Mouse (Mus musculus): ENCODE results near the gene Elf2. TPM values are rescaled to one million over a fixed set of nuclear protein-coding genes. Genes with fewer than 3 reads are reported as not detected.

Gene Elf2
- polyA plus RNA-seq, 1 experiment from 2014 or later, result 62.9 TPM

DNA sequence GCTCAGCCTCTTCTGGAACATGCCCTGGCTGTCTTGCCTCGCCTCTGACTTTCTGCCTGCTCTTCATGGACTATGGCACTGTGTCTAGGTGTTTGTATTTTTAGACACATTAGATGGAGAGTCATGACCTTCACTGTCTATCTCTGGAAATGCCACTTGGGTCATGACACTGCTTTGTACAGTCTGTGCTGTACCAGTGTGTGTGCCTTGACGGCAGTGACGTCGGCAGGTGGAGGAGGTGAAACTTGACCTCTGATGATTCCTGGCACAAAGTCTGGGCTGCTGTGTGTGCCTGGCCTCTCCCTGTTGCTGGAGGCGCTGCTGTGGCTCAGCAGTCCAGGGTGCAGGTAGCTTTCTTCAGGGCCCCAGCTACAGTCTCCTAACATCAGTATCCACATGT is 107.0 kb downstream of the Elf2 start:
- no peak overlapping the region for H3K4me2 ChIP-seq (replicated peaks; ENCODE audit: low read depth, low read length)
- 36% methylated on average over 5 of the region's 5 CpGs for WGBS

DNA sequence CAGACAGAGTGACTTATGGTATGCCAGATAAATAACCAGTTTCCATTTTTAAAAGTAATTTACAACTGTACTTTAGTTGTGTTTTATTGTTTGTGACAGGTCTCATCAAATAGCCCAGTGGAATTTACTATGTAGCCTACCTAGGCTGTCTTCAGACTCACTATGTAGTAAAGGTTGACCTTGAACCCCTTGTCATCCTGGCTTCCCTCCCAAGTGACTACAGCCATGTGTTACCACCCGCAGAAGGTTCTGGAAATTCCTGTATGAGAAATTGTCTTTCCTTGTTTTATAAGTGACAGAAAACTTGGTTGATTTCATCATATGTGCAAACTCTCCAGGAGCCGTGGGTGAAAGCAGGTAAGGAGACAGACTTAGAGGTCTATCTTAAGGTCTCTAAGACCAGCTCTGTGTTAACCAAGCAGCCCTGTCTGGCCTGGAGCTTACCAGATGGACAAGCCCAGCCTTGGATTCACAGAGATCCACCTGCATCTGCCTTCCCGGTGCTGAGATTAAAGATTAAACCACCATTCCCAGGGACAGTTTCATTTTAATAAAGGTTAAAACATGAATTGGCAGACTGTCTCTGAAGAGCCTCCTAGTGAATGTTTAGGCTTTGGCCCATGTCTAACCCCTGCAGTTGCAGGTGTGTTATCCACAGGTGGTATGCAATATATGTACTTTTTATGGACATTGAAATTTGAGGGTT is 108.1 kb downstream of the Elf2 start:
- Histone ChIP-seq H3K27me3 (ENCODE audit: insufficient read depth, low read length) (no peaks in the 10 kb centered on the region), H3K4me2 (replicated peaks; ENCODE audit: low read depth, low read length) (no peak overlapping the region), H3K9ac (replicated peaks; ENCODE audit: low read length) (no peak overlapping the region), H3K27ac (ENCODE audit: low read length) (no peak overlapping the region), H3K36me3 (ENCODE audit: insufficient read depth, low read length) (no peaks in the 10 kb centered on the region), H3K4me1 (ENCODE audit: insufficient read depth, low read length) (peaks cover 11% of the 10 kb centered on the region; the same call in 1 of the 2 replicates), H3K9me3 (ENCODE audit: low read length) (no peaks in the 10 kb centered on the region), H3K4me3 (ENCODE audit: low read length) (no peak overlapping the region)
- 85% methylated on average over 3 of the region's 3 CpGs for WGBS
- no peak for ATAC-seq (ENCODE audit: low FRiP score, low TSS enrichment)

More for the DNA sequence above, 107.0 kb downstream of the Elf2 start:
- Histone ChIP-seq H3K4me3 (ENCODE audit: low read length) (no peak overlapping the region), H3K36me3 (ENCODE audit: insufficient read depth, low read length) (no peaks in the 10 kb centered on the region), H3K9ac (replicated peaks; ENCODE audit: low read length) (no peak overlapping the region), H3K27me3 (ENCODE audit: insufficient read depth, low read length) (no peaks in the 10 kb centered on the region), H3K27ac (ENCODE audit: low read length) (no peak overlapping the region), H3K9me3 (ENCODE audit: low read length) (no peaks in the 10 kb centered on the region), H3K4me1 (ENCODE audit: insufficient read depth, low read length) (peaks cover 11% of the 10 kb centered on the region; the same call in 1 of the 2 replicates)
- 0 out of 2 replicates have a peak, but pooled peaks have one; percentile 7 for ATAC-seq (ENCODE audit: low FRiP score, low TSS enrichment)

DNA sequence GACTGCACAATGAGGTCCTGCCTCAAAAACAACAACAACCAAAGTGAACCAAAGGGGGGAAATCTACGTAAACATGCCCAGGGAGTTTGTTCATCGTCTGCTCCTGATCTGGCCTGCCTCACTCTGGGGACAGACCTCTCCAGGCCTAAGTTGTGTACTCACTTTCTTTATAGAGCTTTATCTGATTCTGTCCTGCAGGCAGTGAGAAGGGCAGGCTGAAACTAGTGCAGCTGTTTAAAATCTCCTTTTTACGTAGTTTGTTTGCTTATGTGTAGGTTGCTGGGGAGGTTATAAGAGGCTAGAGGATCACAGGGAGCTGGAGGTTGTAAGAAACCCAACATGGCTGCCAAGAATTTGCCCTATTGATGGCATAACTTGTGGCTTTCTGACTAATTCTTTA is 109.0 kb downstream of the Elf2 start:
- no peak overlapping the region for H3K9ac ChIP-seq (replicated peaks; ENCODE audit: low read length)
- no peaks in the 10 kb centered on the region for H3K27me3 ChIP-seq (ENCODE audit: insufficient read depth, low read length)
- peaks cover 16% of the 10 kb centered on the region; the same call in 1 of the 2 replicates for H3K4me1 ChIP-seq (ENCODE audit: insufficient read depth, low read length)
- H3K4me3 ChIP-seq (ENCODE audit: low read length), result no peak overlapping the region
- no peak overlapping the region for H3K4me2 ChIP-seq (replicated peaks; ENCODE audit: low read depth, low read length)
- H3K36me3 ChIP-seq (ENCODE audit: insufficient read depth, low read length), result no peaks in the 10 kb centered on the region
- ATAC-seq (ENCODE audit: low FRiP score, low TSS enrichment), result no peak
- 70% methylated on average over 3 of the region's 3 CpGs for WGBS
- H3K27ac ChIP-seq (ENCODE audit: low read length), result no peak overlapping the region
- no peaks in the 10 kb centered on the region for H3K9me3 ChIP-seq (ENCODE audit: low read length)

DNA sequence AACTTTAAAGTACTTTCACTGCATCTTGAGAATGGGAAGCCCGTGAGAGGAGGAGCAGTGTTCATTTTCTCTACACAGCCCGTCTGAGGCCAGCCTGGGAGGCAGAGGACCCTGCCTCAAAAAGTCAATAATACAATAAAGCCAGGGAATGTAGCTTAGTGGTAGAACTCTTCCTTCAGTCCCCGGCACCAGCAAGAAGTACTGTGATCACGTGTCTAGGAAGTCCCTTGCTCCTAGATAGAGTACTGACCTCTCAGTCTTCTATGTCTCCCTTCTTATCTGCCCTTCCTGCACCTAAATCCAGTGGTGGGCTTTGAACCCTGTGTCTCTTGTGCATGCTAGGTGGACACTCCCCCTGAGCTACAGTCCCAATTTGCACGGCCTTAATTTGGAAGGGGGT is 109.6 kb downstream of the Elf2 start:
- no peak overlapping the region for H3K27ac ChIP-seq (ENCODE audit: low read length)
- no peaks in the 10 kb centered on the region for H3K36me3 ChIP-seq (ENCODE audit: insufficient read depth, low read length)
- H3K4me2 ChIP-seq (replicated peaks; ENCODE audit: low read depth, low read length), result no peak overlapping the region
- H3K4me1 ChIP-seq (ENCODE audit: insufficient read depth, low read length), result peaks cover 19% of the 10 kb centered on the region; the same call in 1 of the 2 replicates
- H3K4me3 ChIP-seq (ENCODE audit: low read length), result no peak overlapping the region
- H3K27me3 ChIP-seq (ENCODE audit: insufficient read depth, low read length), result no peaks in the 10 kb centered on the region
- 73% methylated on average over 5 of the region's 5 CpGs for WGBS
- no peaks in the 10 kb centered on the region for H3K9me3 ChIP-seq (ENCODE audit: low read length)
- no peak overlapping the region for H3K9ac ChIP-seq (replicated peaks; ENCODE audit: low read length)
- no peak for ATAC-seq (ENCODE audit: low FRiP score, low TSS enrichment)

DNA sequence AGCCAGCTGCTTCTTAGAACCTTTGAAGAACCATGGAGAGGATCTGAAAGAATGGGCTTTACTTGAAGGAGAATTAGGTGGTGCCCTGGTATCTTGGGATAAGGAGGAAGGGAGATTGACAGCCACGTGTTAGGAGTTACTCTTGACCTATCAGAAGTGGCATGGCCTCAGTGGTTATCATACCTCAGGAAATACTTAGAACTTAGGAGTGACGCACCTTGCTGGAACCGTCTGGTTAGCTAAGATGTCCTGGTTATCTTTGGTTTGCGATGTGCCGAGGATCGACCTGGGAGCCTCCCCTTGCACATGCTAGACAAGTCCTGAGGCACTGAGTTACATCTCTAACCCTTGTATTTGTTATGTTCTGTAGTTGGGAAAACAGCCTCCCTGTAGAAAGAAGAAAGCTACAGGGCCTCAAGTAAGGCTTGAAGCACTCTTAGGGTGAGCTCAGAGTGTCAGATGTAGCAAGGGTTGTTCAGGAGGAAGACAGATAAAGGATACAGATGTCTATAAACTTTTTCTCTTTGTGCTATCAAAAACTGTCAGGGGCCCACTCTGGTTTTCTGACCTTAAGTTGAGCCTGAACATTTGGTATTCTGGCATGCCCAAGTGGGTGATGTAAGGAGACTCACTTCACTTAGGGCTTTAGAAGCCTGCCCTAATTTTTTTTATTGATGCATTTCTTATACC is 110.2 kb downstream of the Elf2 start:
- no peak for ATAC-seq (ENCODE audit: low FRiP score, low TSS enrichment)
- no peaks in the 10 kb centered on the region for H3K36me3 ChIP-seq (ENCODE audit: insufficient read depth, low read length)
- H3K27ac ChIP-seq (ENCODE audit: low read length), result no peak overlapping the region
- H3K9ac ChIP-seq (replicated peaks; ENCODE audit: low read length), result no peak overlapping the region
- peaks cover 23% of the 10 kb centered on the region; the same call in 1 of the 2 replicates for H3K4me1 ChIP-seq (ENCODE audit: insufficient read depth, low read length)
- no peak overlapping the region for H3K4me2 ChIP-seq (replicated peaks; ENCODE audit: low read depth, low read length)
- WGBS, result 93% methylated on average over 6 of the region's 6 CpGs
- H3K27me3 ChIP-seq (ENCODE audit: insufficient read depth, low read length), result no peaks in the 10 kb centered on the region
- no peak overlapping the region for H3K4me3 ChIP-seq (ENCODE audit: low read length)
- no peaks in the 10 kb centered on the region for H3K9me3 ChIP-seq (ENCODE audit: low read length)

DNA sequence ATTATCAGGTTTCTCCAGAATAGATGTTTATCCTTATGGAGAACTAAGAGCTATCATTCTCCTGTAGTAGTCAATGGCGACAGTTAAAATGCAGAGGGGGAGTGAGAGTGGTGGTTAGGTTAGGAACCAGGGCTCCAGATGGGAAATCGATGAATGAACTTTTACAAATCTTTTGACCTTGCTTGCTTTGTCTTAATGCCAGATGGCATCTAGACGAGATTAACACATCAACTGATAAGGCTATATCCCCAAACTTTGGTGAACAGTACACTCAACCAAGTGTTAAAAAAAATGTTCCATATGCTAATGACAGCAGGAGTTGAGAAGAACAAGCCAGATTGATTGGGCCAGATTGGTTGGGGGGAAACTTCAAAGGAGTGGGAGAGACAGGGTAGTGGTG is 111.2 kb downstream of the Elf2 start:
- Histone ChIP-seq H3K36me3 (ENCODE audit: insufficient read depth, low read length) (no peaks in the 10 kb centered on the region), H3K27ac (ENCODE audit: low read length) (no peak overlapping the region), H3K9me3 (ENCODE audit: low read length) (no peaks in the 10 kb centered on the region), H3K4me2 (replicated peaks; ENCODE audit: low read depth, low read length) (no peak overlapping the region), H3K9ac (replicated peaks; ENCODE audit: low read length) (no peak overlapping the region), H3K27me3 (ENCODE audit: insufficient read depth, low read length) (no peaks in the 10 kb centered on the region), H3K4me1 (ENCODE audit: insufficient read depth, low read length) (peaks cover 22% of the 10 kb centered on the region; the same call in 1 of the 2 replicates), H3K4me3 (ENCODE audit: low read length) (no peak overlapping the region)
- ATAC-seq (ENCODE audit: low FRiP score, low TSS enrichment), result no peak
- WGBS, result 86% methylated on average over 3 of the region's 3 CpGs

DNA sequence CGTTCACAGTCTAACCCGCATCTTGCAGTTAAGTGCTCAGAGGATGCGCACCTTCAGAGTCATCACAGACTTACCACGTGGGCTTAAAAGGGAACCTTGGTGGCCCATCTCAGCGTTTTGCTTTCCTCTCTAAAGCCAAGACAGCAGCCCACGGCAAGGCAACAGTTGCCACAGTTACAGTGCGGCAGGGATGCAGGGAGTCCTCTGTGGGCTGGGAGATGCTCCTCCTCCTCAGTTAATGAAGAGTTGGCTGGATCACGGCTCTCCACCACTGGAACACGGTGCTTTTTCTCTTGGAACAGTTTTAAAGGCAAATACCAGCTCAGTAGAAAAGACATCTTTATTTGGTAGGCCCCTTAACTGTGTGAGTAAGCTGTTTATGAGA is 111.7 kb downstream of the Elf2 start:
- H3K36me3 ChIP-seq (ENCODE audit: insufficient read depth, low read length), result no peaks in the 10 kb centered on the region
- no peak overlapping the region for H3K27ac ChIP-seq (ENCODE audit: low read length)
- no peak overlapping the region for H3K4me3 ChIP-seq (ENCODE audit: low read length)
- H3K9me3 ChIP-seq (ENCODE audit: low read length), result no peaks in the 10 kb centered on the region
- H3K4me2 ChIP-seq (replicated peaks; ENCODE audit: low read depth, low read length), result no peak overlapping the region
- ATAC-seq (ENCODE audit: low FRiP score, low TSS enrichment), result no peak
- H3K9ac ChIP-seq (replicated peaks; ENCODE audit: low read length), result no peak overlapping the region
- no peaks in the 10 kb centered on the region for H3K27me3 ChIP-seq (ENCODE audit: insufficient read depth, low read length)
- peaks cover 20% of the 10 kb centered on the region for H3K4me1 ChIP-seq (ENCODE audit: insufficient read depth, low read length)
- WGBS, result 81% methylated on average over 9 of the region's 9 CpGs

DNA sequence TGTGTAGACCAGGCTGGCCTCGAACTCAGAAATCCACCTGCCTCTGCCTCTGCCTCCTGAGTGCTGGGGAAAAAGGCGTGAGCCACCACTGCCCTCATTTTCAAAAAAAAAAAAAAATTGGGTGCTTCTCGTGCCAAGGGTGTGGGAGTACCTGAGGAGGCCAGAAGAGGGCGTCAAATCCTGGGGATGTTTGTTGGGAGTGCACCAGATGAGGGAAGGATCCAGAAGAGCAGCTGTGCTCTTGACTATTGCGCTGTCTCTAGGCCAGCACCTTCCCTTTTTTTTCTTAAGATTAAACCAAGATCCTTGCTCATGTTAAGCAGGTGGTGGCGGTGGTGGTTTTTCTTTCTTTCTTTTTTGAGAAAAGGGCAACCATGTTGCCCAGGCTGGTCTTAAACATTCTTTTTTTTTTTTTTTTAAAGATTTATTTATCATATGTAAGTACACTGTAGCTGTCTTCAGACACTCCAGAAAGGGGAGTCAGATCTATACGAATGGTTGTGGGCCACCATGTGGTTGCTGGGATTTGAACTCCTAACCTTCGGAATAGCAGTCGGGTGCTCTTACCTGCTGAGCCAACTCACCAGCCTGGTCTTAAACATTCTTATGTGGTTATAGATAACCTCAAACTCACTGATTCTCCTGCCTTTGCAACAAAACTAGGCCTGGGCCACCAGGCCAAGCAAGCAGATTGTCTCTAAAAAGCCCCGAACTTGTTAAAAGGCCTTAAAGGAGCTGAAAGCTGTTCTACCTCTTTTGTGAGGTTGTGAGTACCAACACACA is 112.2 kb downstream of the Elf2 start:
- WGBS, result 80% methylated on average over 10 of the region's 10 CpGs
- Histone ChIP-seq H3K9ac (replicated peaks; ENCODE audit: low read length) (no peak overlapping the region), H3K27me3 (ENCODE audit: insufficient read depth, low read length) (no peaks in the 10 kb centered on the region), H3K4me1 (ENCODE audit: insufficient read depth, low read length) (peaks cover 20% of the 10 kb centered on the region), H3K36me3 (ENCODE audit: insufficient read depth, low read length) (no peaks in the 10 kb centered on the region), H3K4me3 (ENCODE audit: low read length) (no peak overlapping the region), H3K27ac (ENCODE audit: low read length) (no peak overlapping the region), H3K4me2 (replicated peaks; ENCODE audit: low read depth, low read length) (no peak overlapping the region), H3K9me3 (ENCODE audit: low read length) (no peaks in the 10 kb centered on the region)
- no peak for ATAC-seq (ENCODE audit: low FRiP score, low TSS enrichment)

DNA sequence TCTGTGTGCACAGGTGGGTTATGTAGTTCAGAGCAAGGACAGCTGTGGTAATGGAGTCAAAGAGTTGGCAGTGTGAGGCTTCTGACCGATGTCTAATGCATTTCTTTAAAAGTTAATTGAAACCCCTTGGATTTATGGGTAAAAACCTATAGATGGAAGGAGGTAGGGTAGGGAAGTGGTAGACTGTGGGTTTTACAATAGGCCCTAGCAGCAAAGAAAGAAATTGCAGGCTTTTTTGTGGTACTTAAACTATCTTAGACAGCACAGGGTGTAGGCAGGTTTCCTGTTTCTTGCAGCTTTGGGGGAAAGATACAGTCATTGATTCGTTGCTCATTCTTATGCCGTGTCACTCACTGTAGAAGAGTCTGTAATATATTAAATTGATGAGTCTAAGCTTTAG is 113.9 kb downstream of the Elf2 start:
- no peak overlapping the region for H3K9ac ChIP-seq (replicated peaks; ENCODE audit: low read length)
- H3K27ac ChIP-seq (ENCODE audit: low read length), result no peak overlapping the region
- WGBS, result 69% methylated on average over 3 of the region's 3 CpGs
- ATAC-seq (ENCODE audit: low FRiP score, low TSS enrichment), result no peak
- H3K4me1 ChIP-seq (ENCODE audit: insufficient read depth, low read length), result peaks cover 33% of the 10 kb centered on the region
- no peak overlapping the region for H3K4me3 ChIP-seq (ENCODE audit: low read length)
- H3K36me3 ChIP-seq (ENCODE audit: insufficient read depth, low read length), result no peaks in the 10 kb centered on the region
- no peak overlapping the region for H3K4me2 ChIP-seq (replicated peaks; ENCODE audit: low read depth, low read length)
- no peaks in the 10 kb centered on the region for H3K27me3 ChIP-seq (ENCODE audit: insufficient read depth, low read length)
- no peaks in the 10 kb centered on the region for H3K9me3 ChIP-seq (ENCODE audit: low read length)

Data from kidney, embryonic 16.5 days (tissue).